Mouse (Mus musculus): ENCODE measurements around the gene Dnm1. TPM values are rescaled to one million over a fixed set of nuclear protein-coding genes. Genes with fewer than 3 reads are reported as not detected.

Dnm1 gene
- polyA plus RNA-seq, 1 experiment = 10.7 TPM

DNA sequence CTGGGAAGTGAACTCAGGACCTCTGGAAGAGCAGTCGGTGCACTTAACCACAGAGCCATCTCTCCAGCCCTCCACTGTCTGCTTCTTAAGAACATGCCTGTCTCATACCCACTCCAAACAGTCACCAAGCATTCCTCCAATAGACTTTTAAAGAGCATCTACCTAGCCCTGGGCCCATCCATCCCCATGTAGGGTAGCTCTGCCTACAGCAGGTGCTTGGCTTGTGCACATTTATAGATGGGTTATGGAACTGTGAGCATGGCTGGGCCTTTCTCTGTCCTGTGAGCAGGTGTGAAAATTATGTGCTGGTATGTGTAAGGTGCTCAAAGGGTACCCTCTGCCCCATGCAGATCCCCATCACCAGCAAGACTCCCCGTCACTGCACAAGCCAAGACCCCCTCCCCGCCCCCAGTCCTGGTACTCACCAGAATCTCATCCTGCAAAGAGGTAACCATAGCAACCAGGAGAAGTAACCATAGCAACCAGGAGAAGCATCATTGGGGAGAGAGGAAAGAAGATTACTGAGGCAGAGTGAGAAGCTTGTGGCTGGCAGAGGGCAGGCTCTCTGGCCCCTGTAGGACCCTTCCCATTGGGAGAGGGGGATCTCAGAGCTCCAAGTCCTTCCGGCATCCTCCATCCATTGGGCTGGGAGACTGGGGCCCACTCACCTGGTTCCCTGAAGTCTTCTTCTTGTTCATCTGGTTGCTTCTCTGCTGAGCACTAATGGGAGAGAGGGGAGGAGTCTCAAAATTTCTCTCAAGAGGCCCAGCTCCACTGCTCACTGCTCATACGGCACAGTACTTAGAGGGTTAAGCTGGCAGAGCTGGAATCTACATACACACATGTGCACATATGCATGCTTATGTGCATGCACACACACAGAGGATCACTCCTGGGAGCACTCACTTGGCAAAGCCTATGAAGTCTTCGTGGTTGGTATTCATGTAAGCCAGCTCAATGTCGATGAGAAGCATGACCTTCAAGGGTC, 30.1 kb downstream of the Dnm1 start:
- 88% methylated on average over 7 of the region's 7 CpGs for WGBS
- Histone ChIP-seq H3K4me1 (replicated peaks; ENCODE audit: control insufficient read depth, insufficient read depth, low read length) (no peaks in the 10 kb centered on the region), H3K27ac (ENCODE audit: control insufficient read depth, insufficient read depth, low read length) (no peak overlapping the region), H3K27me3 (ENCODE audit: control insufficient read depth, insufficient read depth, low read length) (peaks cover 2% of the 10 kb centered on the region; the same call in 1 of the 2 replicates), H3K4me3 (ENCODE audit: control insufficient read depth, insufficient read depth, low read length) (no peak overlapping the region), H3K36me3 (ENCODE audit: control insufficient read depth, insufficient read depth, low read length) (no peaks in the 10 kb centered on the region)
- TF ChIP-seq CTCF (IDR thresholded peaks at IDR 0.05; ENCODE audit: borderline replicate concordance, control insufficient read depth, extremely low read depth, insufficient read depth, low read length, poor library complexity) = no peak
- no peak for TF ChIP-seq POLR2A (IDR thresholded peaks at IDR 0.05; ENCODE audit: control insufficient read depth, extremely low read depth, insufficient read depth, low read length, poor library complexity)
- DNase-seq = no peak

- Histone ChIP-seq H3K36me3 (ENCODE audit: control insufficient read depth, insufficient read depth, low read length) (no peaks in the 10 kb centered on the region), H3K27me3 (ENCODE audit: control insufficient read depth, insufficient read depth, low read length) (peaks cover 2% of the 10 kb centered on the region; the same call in 1 of the 2 replicates), H3K4me3 (ENCODE audit: control insufficient read depth, insufficient read depth, low read length) (no peak overlapping the region), H3K27ac (ENCODE audit: control insufficient read depth, insufficient read depth, low read length) (no peak overlapping the region), H3K4me1 (replicated peaks; ENCODE audit: control insufficient read depth, insufficient read depth, low read length) (no peaks in the 10 kb centered on the region)
- no peak for TF ChIP-seq POLR2A (IDR thresholded peaks at IDR 0.05; ENCODE audit: control insufficient read depth, extremely low read depth, insufficient read depth, low read length, poor library complexity)
- TF ChIP-seq CTCF (IDR thresholded peaks at IDR 0.05; ENCODE audit: borderline replicate concordance, control insufficient read depth, extremely low read depth, insufficient read depth, low read length, poor library complexity) = no peak
- DNase-seq = no peak
- 78% methylated on average over 9 of the region's 9 CpGs for WGBS
Measured at GRCm38 (mm10) chr2:32321591-32322298, 31.4 kb downstream of the Dnm1 start.

- DNase-seq = no peak
- H3K4me1 ChIP-seq (replicated peaks; ENCODE audit: control insufficient read depth, insufficient read depth, low read length) = no peaks in the 10 kb centered on the region
- 87% methylated on average over 11 of the region's 11 CpGs for WGBS
- H3K4me3 ChIP-seq (ENCODE audit: control insufficient read depth, insufficient read depth, low read length) = no peak overlapping the region
- no peaks in the 10 kb centered on the region for H3K36me3 ChIP-seq (ENCODE audit: control insufficient read depth, insufficient read depth, low read length)
- TF ChIP-seq POLR2A (IDR thresholded peaks at IDR 0.05; ENCODE audit: control insufficient read depth, extremely low read depth, insufficient read depth, low read length, poor library complexity) (no peak), CTCF (IDR thresholded peaks at IDR 0.05; ENCODE audit: borderline replicate concordance, control insufficient read depth, extremely low read depth, insufficient read depth, low read length, poor library complexity) (no peak)
- H3K27ac ChIP-seq (ENCODE audit: control insufficient read depth, insufficient read depth, low read length) = no peak overlapping the region
- H3K27me3 ChIP-seq (ENCODE audit: control insufficient read depth, insufficient read depth, low read length) = peaks cover 2% of the 10 kb centered on the region; the same call in 1 of the 2 replicates
Measured at GRCm38 (mm10) chr2:32320721-32321120, 32.4 kb downstream of the Dnm1 start.

- no peak overlapping the region for H3K4me3 ChIP-seq (ENCODE audit: control insufficient read depth, insufficient read depth, low read length)
- WGBS = 57% methylated on average over 9 of the region's 9 CpGs
- TF ChIP-seq POLR2A (IDR thresholded peaks at IDR 0.05; ENCODE audit: control insufficient read depth, extremely low read depth, insufficient read depth, low read length, poor library complexity) (no peak), CTCF (IDR thresholded peaks at IDR 0.05; ENCODE audit: borderline replicate concordance, control insufficient read depth, extremely low read depth, insufficient read depth, low read length, poor library complexity) (no peak)
- H3K36me3 ChIP-seq (ENCODE audit: control insufficient read depth, insufficient read depth, low read length) = no peaks in the 10 kb centered on the region
- no peak overlapping the region for H3K27ac ChIP-seq (ENCODE audit: control insufficient read depth, insufficient read depth, low read length)
- no peaks in the 10 kb centered on the region for H3K4me1 ChIP-seq (replicated peaks; ENCODE audit: control insufficient read depth, insufficient read depth, low read length)
- no peaks in the 10 kb centered on the region; the same call in 1 of the 2 replicates for H3K27me3 ChIP-seq (ENCODE audit: control insufficient read depth, insufficient read depth, low read length)
- no peak for DNase-seq
Measured at GRCm38 (mm10) chr2:32319586-32320580, 33.3 kb downstream of the Dnm1 start.

- H3K36me3 ChIP-seq (ENCODE audit: control insufficient read depth, insufficient read depth, low read length) = no peaks in the 10 kb centered on the region
- no peak overlapping the region for H3K4me3 ChIP-seq (ENCODE audit: control insufficient read depth, insufficient read depth, low read length)
- no peaks in the 10 kb centered on the region for H3K4me1 ChIP-seq (replicated peaks; ENCODE audit: control insufficient read depth, insufficient read depth, low read length)
- no peaks in the 10 kb centered on the region; the same call in 1 of the 2 replicates for H3K27me3 ChIP-seq (ENCODE audit: control insufficient read depth, insufficient read depth, low read length)
- no peak overlapping the region for H3K27ac ChIP-seq (ENCODE audit: control insufficient read depth, insufficient read depth, low read length)
- 80% methylated on average over 14 of the region's 14 CpGs for WGBS
- DNase-seq = no peak
- no peak for TF ChIP-seq POLR2A (IDR thresholded peaks at IDR 0.05; ENCODE audit: control insufficient read depth, extremely low read depth, insufficient read depth, low read length, poor library complexity)
- TF ChIP-seq CTCF (IDR thresholded peaks at IDR 0.05; ENCODE audit: borderline replicate concordance, control insufficient read depth, extremely low read depth, insufficient read depth, low read length, poor library complexity) = no peak
Measured at GRCm38 (mm10) chr2:32318709-32319585, 34.2 kb downstream of the Dnm1 start.

Measured in thymus, adult 2 months (tissue).